Mouse (Mus musculus) ES-Bruce4 (cell line): ENCODE measurements around the gene Rap1a. TPM values are rescaled to one million over a fixed set of nuclear protein-coding genes. Genes with fewer than 3 reads are reported as not detected.

Experiments used
- H3K27ac ChIP-seq: 2 replicates; pipeline ENCODE4 v1.5.1; 2012; ENCODE audit warnings: low read length, inconsistent platforms; ENCODE audit not compliant: insufficient read depth
- H3K27me3 ChIP-seq: 2 replicates; pipeline ENCODE4 v1.6.1; 2012; ENCODE audit warnings: mild to moderate bottlenecking, low read length, inconsistent platforms; ENCODE audit not compliant: control insufficient read depth, poor library complexity, insufficient read depth, severe bottlenecking
- H3K36me3 ChIP-seq: 2 replicates; pipeline ENCODE4 v1.6.1; 2012; ENCODE audit warnings: inconsistent platforms, mild to moderate bottlenecking, low read length, moderate library complexity; ENCODE audit not compliant: control insufficient read depth, poor library complexity, insufficient read depth, severe bottlenecking
- H3K4me1 ChIP-seq: one replicate; pipeline ENCODE4 v1.8.1; 2011; ENCODE audit warnings: low read length; ENCODE audit not compliant: control insufficient read depth, insufficient read depth
- H3K4me3 ChIP-seq: 2 replicates; pipeline ENCODE4 v1.5.1; 2011; ENCODE audit warnings: low read depth, mild to moderate bottlenecking, low read length
- H3K9ac ChIP-seq: 2 replicates; pipeline ENCODE4 v1.6.1; 2012; ENCODE audit warnings: low read depth, mild to moderate bottlenecking, inconsistent platforms; ENCODE audit not compliant: poor library complexity, severe bottlenecking
- H3K9me3 ChIP-seq: replicated peaks from 2 replicates; pipeline ENCODE4 v1.6.1; 2012; ENCODE audit warnings: mild to moderate bottlenecking, low read length, inconsistent platforms; ENCODE audit not compliant: control insufficient read depth, poor library complexity, insufficient read depth, severe bottlenecking
- CTCF ChIP-seq: IDR thresholded peaks from one replicate; pipeline ENCODE4 v1.8.1; 2011; ENCODE audit warnings: low read depth, low read length
- EP300 ChIP-seq: IDR thresholded peaks from 2 replicates; pipeline ENCODE4 v1.6.1; 2011; ENCODE audit warnings: low read depth, low read length; ENCODE audit not compliant: insufficient read depth
- POLR2A ChIP-seq: IDR thresholded peaks from one replicate; pipeline ENCODE4 v1.8.1; 2011; ENCODE audit warnings: low read length; ENCODE audit not compliant: insufficient read depth
- polyA plus RNA-seq: library from polyadenylated mRNA; stranded (reverse); fragments of >200 nt; gene quantifications from 2 replicates; pipeline ENCODE4 v1.2.4, GENCODE M21; 2011; ENCODE audit warnings: low read depth; ENCODE audit not compliant: missing spikeins, insufficient read depth, insufficient read length

Rap1a gene
- polyA plus RNA-seq, 1 experiment, result 88.6 TPM

- TF ChIP-seq CTCF (no peak), EP300 (no peak), POLR2A (no peak)
- no peak overlapping the region for H3K27ac ChIP-seq
- no peak overlapping the region for H3K4me3 ChIP-seq
- no peaks in the 10 kb centered on the region for H3K27me3 ChIP-seq
- no peaks in the 10 kb centered on the region for H3K36me3 ChIP-seq
- H3K9me3 ChIP-seq, result no peaks in the 10 kb centered on the region
- no peaks in the 10 kb centered on the region for H3K4me1 ChIP-seq
- H3K9ac ChIP-seq, result no peak overlapping the region
Observed at GRCm38 (mm10) chr3:105835875-105836274, 34.7 kb upstream of the Rap1a start.

- H3K36me3 ChIP-seq, result no peaks in the 10 kb centered on the region
- H3K4me3 ChIP-seq, result no peak overlapping the region
- no peaks in the 10 kb centered on the region for H3K4me1 ChIP-seq
- no peaks in the 10 kb centered on the region for H3K27me3 ChIP-seq
- no peak overlapping the region for H3K9ac ChIP-seq
- no peaks in the 10 kb centered on the region for H3K9me3 ChIP-seq
- no peak for TF ChIP-seq EP300
- TF ChIP-seq POLR2A, result no peak
- no peak for TF ChIP-seq CTCF
- no peak overlapping the region for H3K27ac ChIP-seq
Observed at GRCm38 (mm10) chr3:105831584-105831983, 30.4 kb upstream of the Rap1a start.

- Histone ChIP-seq H3K4me3 (no peak overlapping the region), H3K4me1 (no peaks in the 10 kb centered on the region), H3K9ac (no peak overlapping the region), H3K36me3 (no peaks in the 10 kb centered on the region), H3K9me3 (no peaks in the 10 kb centered on the region), H3K27ac (no peak overlapping the region), H3K27me3 (no peaks in the 10 kb centered on the region)
- 0 out of 2 replicates have a peak, but pooled peaks have one; percentile 43 for TF ChIP-seq EP300
- TF ChIP-seq POLR2A, result no peak
- no peak for TF ChIP-seq CTCF
Observed at GRCm38 (mm10) chr3:105825501-105826161, 24.5 kb upstream of the Rap1a start.

- Histone ChIP-seq H3K27ac (no peak overlapping the region), H3K4me3 (no peak overlapping the region), H3K4me1 (no peaks in the 10 kb centered on the region), H3K36me3 (no peaks in the 10 kb centered on the region), H3K9ac (no peak overlapping the region), H3K9me3 (no peaks in the 10 kb centered on the region), H3K27me3 (no peaks in the 10 kb centered on the region)
- TF ChIP-seq EP300 (no peak), POLR2A (no peak), CTCF (no peak)
Observed at GRCm38 (mm10) chr3:105824704-105825103, 23.6 kb upstream of the Rap1a start.

- TF ChIP-seq POLR2A, result no peak
- TF ChIP-seq CTCF, result no peak
- no peak for TF ChIP-seq EP300
- Histone ChIP-seq H3K9me3 (no peaks in the 10 kb centered on the region), H3K4me3 (no peak overlapping the region), H3K27me3 (no peaks in the 10 kb centered on the region), H3K36me3 (no peaks in the 10 kb centered on the region), H3K27ac (no peak overlapping the region), H3K9ac (no peak overlapping the region), H3K4me1 (no peaks in the 10 kb centered on the region)
Observed at GRCm38 (mm10) chr3:105824103-105824502, 23.0 kb upstream of the Rap1a start.

GRCm38 (mm10) chr3:105823609-105824008 lies 22.5 kb upstream of the Rap1a start:
- Histone ChIP-seq H3K4me1 (no peaks in the 10 kb centered on the region), H3K9ac (no peak overlapping the region), H3K4me3 (no peak overlapping the region), H3K27me3 (no peaks in the 10 kb centered on the region), H3K27ac (no peak overlapping the region), H3K9me3 (no peaks in the 10 kb centered on the region), H3K36me3 (no peaks in the 10 kb centered on the region)
- TF ChIP-seq CTCF (no peak), EP300 (no peak), POLR2A (no peak)
